Mouse (Mus musculus) ES-E14 (cell line): ENCODE measurements around the gene Olfr559. TPM values are rescaled to one million over a fixed set of nuclear protein-coding genes. Genes with fewer than 3 reads are reported as not detected.

Experiments
- DNase-seq: peaks from one replicate; pipeline ENCODE4 v3.0.0-alpha.2; 2013; ENCODE audit warnings: low read depth, low spot score
- H3K27ac ChIP-seq: 2 replicates; pipeline ENCODE4 v1.5.1; 2012; ENCODE audit warnings: low read depth, mild to moderate bottlenecking, low read length, moderate library complexity, mixed read lengths; ENCODE audit not compliant: poor library complexity, insufficient read depth, severe bottlenecking
- H3K36me3 ChIP-seq: 2 replicates; pipeline ENCODE4 v1.6.1; 2012; ENCODE audit warnings: mild to moderate bottlenecking, low read length, moderate library complexity, mixed read lengths; ENCODE audit not compliant: control insufficient read depth, poor library complexity, insufficient read depth, severe bottlenecking
- H3K4me1 ChIP-seq, 2 experiments: fragments of 150-350 bp in 1 of 2; sonication (generic) in 1 of 2; 2 replicates each; pipeline ENCODE4 v1.6.1; 2012; ENCODE audit warnings: low read length in 2 of 2, mild to moderate bottlenecking in 1 of 2, mixed read lengths in 1 of 2; ENCODE audit not compliant: control insufficient read depth in 2 of 2, insufficient read depth in 2 of 2, poor library complexity in 1 of 2
- H3K4me3 ChIP-seq, 2 experiments: fragments of 150-350 bp in 1 of 2; sonication (generic) in 1 of 2; 2 replicates each; pipeline ENCODE4 v1.5.1; 2012; ENCODE audit warnings: low read length in 2 of 2, low read depth in 1 of 2, mild to moderate bottlenecking in 1 of 2, mixed read lengths in 1 of 2; ENCODE audit not compliant: insufficient read depth in 1 of 2, poor library complexity in 1 of 2, severe bottlenecking in 1 of 2
- H3K9ac ChIP-seq: 2 replicates; pipeline ENCODE4 v1.6.1; 2012; ENCODE audit warnings: low read depth, mild to moderate bottlenecking, low read length, mixed read lengths; ENCODE audit not compliant: poor library complexity, insufficient read depth, severe bottlenecking
- H3K9me3 ChIP-seq: fragments of 150-350 bp; sonication (generic); 2 replicates; pipeline ENCODE4 v1.6.1; 2012; ENCODE audit warnings: low read depth, mild to moderate bottlenecking, low read length; ENCODE audit not compliant: control insufficient read depth, insufficient read depth
- CHD2 ChIP-seq: IDR thresholded peaks from 2 replicates; pipeline ENCODE4 v1.6.1; 2014; ENCODE audit warnings: mild to moderate bottlenecking, low read depth, low read length, inconsistent platforms
- HCFC1 ChIP-seq: IDR thresholded peaks from 2 replicates; pipeline ENCODE4 v1.6.1; 2012; ENCODE audit warnings: low read length, inconsistent platforms, borderline replicate concordance; ENCODE audit not compliant: insufficient read depth
- MAFK ChIP-seq: IDR thresholded peaks from 2 replicates; pipeline ENCODE4 v1.6.1; 2014; ENCODE audit warnings: mild to moderate bottlenecking, low read depth, low read length, inconsistent platforms; ENCODE audit not compliant: insufficient read depth
- ZC3H11A ChIP-seq: IDR thresholded peaks from 2 replicates; pipeline ENCODE4 v1.6.1; 2012; ENCODE audit warnings: low read depth, mild to moderate bottlenecking, inconsistent platforms, low read length, borderline replicate concordance
- ZNF384 ChIP-seq: IDR thresholded peaks from 2 replicates; pipeline ENCODE4 v1.6.1; 2012; ENCODE audit warnings: low read depth, low read length, inconsistent platforms
- in situ Hi-C, 2 experiments: fragments of 600-800 bp; cut with MboI; formaldehyde crosslinking; loops; one replicate each; pipeline ENCODE4 v1.15.1; 2025; ENCODE audit warnings: low sequenced_read_pairs in 2 of 2, inconsistent platforms in 1 of 2; ENCODE audit not compliant: unreplicated experiment in 2 of 2
- total RNA-seq: library from RNA; depleted of rRNA; stranded (reverse); fragments of 300-350 nt; gene quantifications from 2 replicates; pipeline ENCODE4 v1.2.3, GENCODE M21; 2012

The Olfr559 gene
- total RNA-seq, 1 experiment, result not detected

DNA sequence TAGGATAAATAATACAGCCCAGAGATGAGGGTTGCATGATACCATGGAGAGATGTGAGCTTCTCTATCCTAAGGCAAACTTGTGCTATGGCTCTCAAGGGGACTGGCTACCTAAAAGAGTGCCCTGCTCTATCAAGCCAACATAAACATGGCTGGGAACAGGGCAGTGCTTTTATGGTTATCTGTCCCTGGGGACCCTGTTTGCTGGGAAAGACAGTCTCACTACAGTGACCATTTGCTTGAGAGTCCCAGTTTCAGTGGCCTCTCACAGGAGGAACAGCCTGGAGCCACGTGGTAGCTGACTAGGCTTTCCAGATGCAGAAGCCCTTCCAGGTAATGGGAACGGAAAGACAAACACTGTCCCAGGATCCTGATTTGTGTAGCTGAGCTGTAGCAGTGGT, 10.4 kb upstream of the Olfr559 start:
- DNase-seq, result no peak
- no peaks in the 10 kb centered on the region for H3K4me1 ChIP-seq
- H3K4me3 ChIP-seq, result no peak overlapping the region
- H3K36me3 ChIP-seq, result no peaks in the 10 kb centered on the region
- no peak overlapping the region for H3K9ac ChIP-seq
- in situ Hi-C loops, result no loop called here
- TF ChIP-seq ZNF384 (no peak), HCFC1 (no peak), MAFK (no peak), CHD2 (no peak), ZC3H11A (no peak)
- no peak overlapping the region for H3K27ac ChIP-seq
- no peaks in the 10 kb centered on the region for H3K9me3 ChIP-seq

DNA sequence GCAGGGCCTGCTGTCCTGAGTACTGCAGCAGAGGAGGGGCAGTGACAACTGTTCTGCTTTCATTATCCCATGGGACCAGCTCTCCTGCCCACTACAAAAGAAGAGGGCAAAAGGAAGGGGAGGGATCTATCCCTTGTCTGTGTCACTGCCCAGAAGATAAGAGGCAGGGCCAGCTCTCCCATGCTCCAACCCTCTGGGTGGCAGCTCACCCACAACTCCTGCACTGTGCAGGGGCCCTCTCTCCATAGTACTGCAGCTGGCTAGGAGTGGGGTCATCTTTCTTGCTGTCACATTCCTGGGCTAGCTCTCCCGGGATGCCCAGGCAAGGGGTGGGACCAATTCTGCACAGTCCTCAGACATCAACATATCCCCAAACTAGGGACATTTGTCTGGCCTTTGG, 6.5 kb upstream of the Olfr559 start:
- Histone ChIP-seq H3K4me3 (no peak overlapping the region), H3K4me1 (no peaks in the 10 kb centered on the region), H3K36me3 (no peaks in the 10 kb centered on the region), H3K27ac (no peak overlapping the region), H3K9ac (no peak overlapping the region), H3K9me3 (no peaks in the 10 kb centered on the region)
- TF ChIP-seq ZNF384 (no peak), MAFK (no peak), CHD2 (no peak), HCFC1 (no peak), ZC3H11A (no peak)
- in situ Hi-C loops, result no loop called here
- DNase-seq, result no peak

DNA sequence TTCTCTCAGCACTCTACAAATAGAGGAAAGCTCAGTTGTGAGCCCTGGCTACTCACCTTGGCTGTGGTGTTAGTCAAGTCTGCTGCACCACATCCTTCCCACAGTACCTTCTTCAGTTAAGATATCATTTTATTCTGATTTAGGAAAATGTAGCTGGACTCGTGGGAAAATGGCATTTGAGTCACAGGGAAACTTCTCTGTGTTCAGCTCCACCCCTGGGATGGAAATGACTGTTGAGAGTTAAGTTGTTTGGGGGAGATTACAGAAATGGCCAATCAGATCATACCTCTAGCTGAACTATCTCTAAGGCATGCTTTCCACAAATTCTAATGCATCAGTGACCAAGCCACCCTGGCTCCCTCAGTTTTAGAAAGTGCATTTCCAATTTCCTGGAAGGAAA, 8.3 kb downstream of the Olfr559 start, which contains the start of gene Olfr33:
TSS of gene Olfr33 (minus strand) at position 101 of the 400 bp plus-strand sequence.
- Histone ChIP-seq H3K4me3 (no peak within 1 kb of the TSS), H3K27ac (no peak within 1 kb of the TSS), H3K9me3 (no peaks in the 10 kb centered on the region), H3K9ac (no peak within 1 kb of the TSS), H3K36me3 (no peaks in the 10 kb centered on the region), H3K4me1 (no peaks in the 10 kb centered on the region)
- in situ Hi-C loops, result no loop called here
- no peak for DNase-seq
- no peak for TF ChIP-seq ZNF384
- TF ChIP-seq ZC3H11A, result no peak
- TF ChIP-seq CHD2, result no peak
- TF ChIP-seq MAFK, result no peak
- TF ChIP-seq HCFC1, result no peak

DNA sequence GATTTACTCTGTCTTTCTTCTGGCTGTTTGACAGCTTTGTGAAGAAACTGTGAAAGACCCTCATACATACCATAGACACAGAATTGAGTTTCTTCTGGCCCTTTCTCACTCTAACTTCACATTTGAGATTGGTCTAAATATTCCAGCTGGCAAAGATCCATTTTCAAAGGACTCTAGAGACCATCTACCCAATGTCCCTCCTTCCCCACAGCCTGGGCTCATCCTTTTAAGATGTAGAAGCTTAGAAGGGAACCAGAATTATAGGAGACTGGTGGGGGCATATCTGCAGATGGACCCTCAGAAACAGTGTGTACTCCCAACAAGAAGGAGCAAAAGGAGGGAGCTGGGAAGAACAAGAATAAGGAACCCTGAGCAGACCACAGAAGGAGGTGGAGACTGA, 25.4 kb downstream of the Olfr559 start, which contains the start of gene Olfr558:
TSS of gene Olfr558 (plus strand) at position 301 of the 400 bp plus-strand sequence.
- no peak for DNase-seq
- TF ChIP-seq ZNF384 (no peak), ZC3H11A (no peak), MAFK (no peak), HCFC1 (no peak), CHD2 (no peak)

DNA sequence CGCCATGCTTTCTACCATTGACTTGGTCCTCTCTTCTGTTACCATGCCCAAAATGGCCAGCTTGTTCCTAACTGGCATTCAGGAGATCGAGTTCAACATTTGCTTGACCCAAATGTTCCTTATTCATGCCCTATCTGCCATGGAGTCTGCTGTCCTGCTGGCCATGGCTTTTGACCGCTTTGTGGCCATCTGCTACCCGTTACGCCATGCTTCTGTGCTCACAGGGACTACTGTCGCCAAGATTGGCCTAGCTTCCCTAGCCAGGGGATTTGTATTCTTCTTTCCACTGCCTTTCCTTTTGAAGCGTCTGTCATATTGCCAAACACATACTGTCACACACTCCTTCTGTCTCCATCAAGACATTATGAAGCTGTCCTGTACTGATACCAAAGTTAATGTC, 28.8 kb downstream of the Olfr559 start:
- H3K9ac ChIP-seq, result no peak overlapping the region
- H3K9me3 ChIP-seq, result no peaks in the 10 kb centered on the region
- H3K36me3 ChIP-seq, result no peaks in the 10 kb centered on the region
- no peaks in the 10 kb centered on the region for H3K4me1 ChIP-seq
- TF ChIP-seq ZNF384, result no peak
- TF ChIP-seq HCFC1, result no peak
- TF ChIP-seq CHD2, result no peak
- no peak for TF ChIP-seq ZC3H11A
- no peak for TF ChIP-seq MAFK
- H3K27ac ChIP-seq, result no peak overlapping the region
- DNase-seq, result no peak
- H3K4me3 ChIP-seq, result no peak overlapping the region
- in situ Hi-C loops, result no loop called here

More for the DNA sequence above, 25.4 kb downstream of the Olfr559 start, which contains the start of gene Olfr558:
- no peak within 1 kb of the TSS for H3K4me3 ChIP-seq
- no peaks in the 10 kb centered on the region for H3K9me3 ChIP-seq
- no peak within 1 kb of the TSS for H3K9ac ChIP-seq
- no peak within 1 kb of the TSS for H3K27ac ChIP-seq
- no peaks in the 10 kb centered on the region for H3K4me1 ChIP-seq
- in situ Hi-C loops, result no loop called here
- H3K36me3 ChIP-seq, result no peaks in the 10 kb centered on the region
